Mouse (Mus musculus): ENCODE measurements at regions not wholly inside any gene's neighbourhood (a gene's known extent, or its start where the extent isn't known, plus 50 kb on each side); places are given as distances from the start of the nearest gene placed in this dataset.

DNA sequence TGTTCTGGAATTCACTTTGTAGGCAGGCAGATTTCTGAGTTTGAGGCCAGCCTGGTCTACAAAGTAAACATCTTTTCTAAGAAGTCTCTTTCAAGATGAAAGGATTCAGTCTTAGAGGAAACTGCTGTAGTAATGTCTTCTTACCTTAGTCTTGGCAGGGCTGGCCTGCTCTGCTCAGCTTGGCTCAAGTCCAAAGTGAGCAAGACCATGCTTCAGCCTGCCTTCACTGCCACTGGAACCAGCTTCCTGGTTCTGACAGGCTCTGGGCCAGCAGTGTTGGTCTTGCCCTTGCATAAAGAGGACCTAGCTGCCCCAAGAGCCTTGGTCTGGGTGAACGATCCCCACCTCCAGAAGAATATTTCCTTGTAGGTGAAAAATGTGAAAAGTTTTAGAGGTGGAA is 65.9 kb upstream of the Tab2 start:
- no peak overlapping the region for H3K9ac ChIP-seq (ENCODE audit: low read length)
- no peaks in the 10 kb centered on the region for H3K36me3 ChIP-seq (ENCODE audit: control insufficient read depth, insufficient read depth, low read length)

DNA sequence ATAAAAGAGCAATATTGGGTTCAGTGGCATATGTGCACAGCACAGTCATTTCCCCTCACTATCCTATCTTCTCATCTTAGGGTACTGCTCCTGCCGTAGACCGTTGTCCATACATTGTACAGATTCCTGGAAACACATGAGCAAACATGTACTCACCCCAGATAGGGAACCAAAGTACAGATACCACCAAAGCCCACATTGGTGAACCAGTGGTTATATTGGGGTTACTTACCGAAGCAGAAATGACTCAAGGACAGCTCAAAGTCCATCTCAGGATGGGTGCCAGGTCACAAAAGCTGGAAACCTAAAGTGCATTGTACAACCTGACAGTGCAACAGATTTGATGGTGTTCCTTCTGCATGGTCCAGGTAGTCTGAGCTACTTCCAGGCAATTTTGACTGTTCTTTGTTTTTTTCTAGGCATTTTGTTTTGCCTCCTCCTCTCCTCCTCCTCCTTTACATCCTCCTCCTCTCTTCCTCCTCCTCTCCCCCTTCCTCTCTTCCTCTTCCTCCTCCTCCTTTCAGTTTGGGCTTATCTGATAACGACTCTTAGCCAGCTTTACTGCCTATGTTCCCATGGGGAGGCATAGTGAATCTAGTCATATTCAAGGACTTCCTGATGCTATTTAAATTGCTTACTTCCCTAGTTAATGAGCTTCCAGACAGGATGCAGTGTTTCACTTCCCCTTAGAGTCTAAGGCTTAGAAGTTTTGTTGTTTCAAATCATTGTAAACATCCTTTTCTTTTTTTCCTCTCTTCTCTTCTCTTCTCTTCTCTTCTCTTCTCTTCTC is 65.1 kb upstream of the Tab2 start:
- H3K36me3 ChIP-seq (ENCODE audit: control insufficient read depth, insufficient read depth, low read length), result no peaks in the 10 kb centered on the region
- no peak overlapping the region for H3K4me2 ChIP-seq (ENCODE audit: low read depth, severe bottlenecking)
- no peaks in the 10 kb centered on the region for H3K4me1 ChIP-seq (ENCODE audit: control insufficient read depth, insufficient read depth, low read length)
- H3K27me3 ChIP-seq (ENCODE audit: control insufficient read depth, insufficient read depth, low read length), result no peaks in the 10 kb centered on the region
- no peak overlapping the region for H3K27ac ChIP-seq (replicated peaks; ENCODE audit: low read depth, low read length)
- DNase-seq (ENCODE audit: low spot score) (no peak), ATAC-seq (ENCODE audit: insufficient number of reproducible peaks, low FRiP score, low TSS enrichment, low read depth) (no peak)
- 66% methylated on average over 4 of the region's 4 CpGs for WGBS
- H3K9ac ChIP-seq (ENCODE audit: low read length), result no peak overlapping the region
- no peak overlapping the region for H3K4me3 ChIP-seq (ENCODE audit: low read depth, low read length)
- no peaks in the 10 kb centered on the region for H3K9me3 ChIP-seq (ENCODE audit: control insufficient read depth, low read length)

More for the DNA sequence above, 65.9 kb upstream of the Tab2 start:
- Histone ChIP-seq H3K4me2 (ENCODE audit: low read depth, severe bottlenecking) (no peak overlapping the region), H3K4me1 (ENCODE audit: control insufficient read depth, insufficient read depth, low read length) (0 out of 2 replicates have a peak, but pooled peaks cover 2% of the 10 kb centered on the region), H3K9me3 (ENCODE audit: control insufficient read depth, low read length) (no peaks in the 10 kb centered on the region), H3K27me3 (ENCODE audit: control insufficient read depth, insufficient read depth, low read length) (no peaks in the 10 kb centered on the region), H3K4me3 (ENCODE audit: low read depth, low read length) (no peak overlapping the region), H3K27ac (replicated peaks; ENCODE audit: low read depth, low read length) (no peak overlapping the region)
- DNase-seq (ENCODE audit: low spot score) (no peak), ATAC-seq (ENCODE audit: insufficient number of reproducible peaks, low FRiP score, low TSS enrichment, low read depth) (no peak)
- WGBS, result 65% methylated on average over 1 of the region's 1 CpGs

DNA sequence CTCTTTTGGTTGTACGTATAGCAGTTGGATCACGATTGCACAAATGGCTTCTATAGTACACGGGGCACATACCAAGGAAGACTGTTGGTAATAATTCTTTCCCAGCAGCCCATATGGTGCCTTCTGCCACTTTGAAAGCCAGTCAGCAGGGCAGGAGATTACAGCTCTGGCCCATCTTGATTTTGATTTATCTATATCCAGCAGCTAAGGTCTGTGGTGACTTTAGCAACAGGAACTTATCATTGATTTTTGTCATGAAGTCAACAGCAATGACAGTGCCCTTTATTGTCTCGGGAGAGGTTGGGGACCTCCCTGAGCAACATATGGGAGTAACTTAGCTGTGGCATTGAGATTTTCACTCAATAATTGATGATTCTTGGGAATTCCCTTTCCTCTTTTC is 64.1 kb upstream of the Tab2 start:
- ATAC-seq (ENCODE audit: insufficient number of reproducible peaks, low FRiP score, low TSS enrichment, low read depth) (no peak), DNase-seq (ENCODE audit: low spot score) (no peak)
- 80% methylated on average over 4 of the region's 4 CpGs for WGBS
- Histone ChIP-seq H3K36me3 (ENCODE audit: control insufficient read depth, insufficient read depth, low read length) (no peaks in the 10 kb centered on the region), H3K4me2 (ENCODE audit: low read depth, severe bottlenecking) (no peak overlapping the region), H3K9me3 (ENCODE audit: control insufficient read depth, low read length) (no peaks in the 10 kb centered on the region), H3K9ac (ENCODE audit: low read length) (no peak overlapping the region), H3K27me3 (ENCODE audit: control insufficient read depth, insufficient read depth, low read length) (no peaks in the 10 kb centered on the region), H3K4me3 (ENCODE audit: low read depth, low read length) (no peak overlapping the region), H3K4me1 (ENCODE audit: control insufficient read depth, insufficient read depth, low read length) (no peaks in the 10 kb centered on the region), H3K27ac (replicated peaks; ENCODE audit: low read depth, low read length) (no peak overlapping the region)

DNA sequence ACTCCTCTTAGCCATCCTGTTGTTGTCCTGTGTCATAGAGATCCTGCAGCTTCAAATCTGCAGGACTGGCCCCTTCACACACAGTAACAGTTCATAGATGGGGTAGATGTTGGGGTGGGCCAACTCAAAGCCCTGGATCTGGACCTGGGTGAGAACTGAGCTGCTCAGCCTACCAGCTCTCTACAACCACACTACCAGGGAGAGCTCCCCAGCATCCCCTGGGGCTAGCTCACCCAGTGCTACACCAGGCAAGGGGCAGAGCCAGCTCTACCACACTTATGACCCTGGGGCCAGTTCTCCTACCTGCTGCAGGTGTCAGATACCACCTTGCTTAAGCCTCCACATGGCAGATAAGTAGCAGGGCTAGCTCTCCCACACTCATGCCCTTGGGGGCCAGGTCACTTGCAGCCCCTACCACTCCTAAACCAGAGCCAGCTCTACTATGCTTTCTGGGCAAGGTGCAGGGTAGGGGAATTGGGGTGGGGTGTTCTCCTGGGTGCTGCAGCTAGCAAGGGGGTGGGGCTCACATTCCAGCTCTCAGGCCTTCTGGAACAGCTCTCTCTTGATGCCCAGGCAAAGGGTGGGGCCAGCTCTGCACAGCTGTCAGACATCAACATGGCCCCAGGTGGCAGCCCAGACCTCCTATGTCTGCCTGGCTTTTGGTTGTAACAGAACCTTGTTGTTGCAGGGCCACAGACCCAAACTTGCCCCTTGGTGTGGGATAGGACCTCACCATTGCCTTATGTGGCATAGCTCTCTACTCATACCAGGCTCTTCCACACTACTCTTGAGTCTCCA is 62.4 kb upstream of the Tab2 start:
- H3K36me3 ChIP-seq (ENCODE audit: control insufficient read depth, insufficient read depth, low read length), result no peaks in the 10 kb centered on the region
- no peak for ATAC-seq (ENCODE audit: insufficient number of reproducible peaks, low FRiP score, low TSS enrichment, low read depth)
- H3K4me1 ChIP-seq (ENCODE audit: control insufficient read depth, insufficient read depth, low read length), result no peaks in the 10 kb centered on the region
- no peak overlapping the region for H3K4me2 ChIP-seq (ENCODE audit: low read depth, severe bottlenecking)
- H3K4me3 ChIP-seq (ENCODE audit: low read depth, low read length), result no peak overlapping the region
- H3K9me3 ChIP-seq (ENCODE audit: control insufficient read depth, low read length), result no peaks in the 10 kb centered on the region
- no peaks in the 10 kb centered on the region for H3K27me3 ChIP-seq (ENCODE audit: control insufficient read depth, insufficient read depth, low read length)
- DNase-seq (ENCODE audit: low spot score), result no peak
- no peak overlapping the region for H3K27ac ChIP-seq (replicated peaks; ENCODE audit: low read depth, low read length)
- no peak overlapping the region for H3K9ac ChIP-seq (ENCODE audit: low read length)

DNA sequence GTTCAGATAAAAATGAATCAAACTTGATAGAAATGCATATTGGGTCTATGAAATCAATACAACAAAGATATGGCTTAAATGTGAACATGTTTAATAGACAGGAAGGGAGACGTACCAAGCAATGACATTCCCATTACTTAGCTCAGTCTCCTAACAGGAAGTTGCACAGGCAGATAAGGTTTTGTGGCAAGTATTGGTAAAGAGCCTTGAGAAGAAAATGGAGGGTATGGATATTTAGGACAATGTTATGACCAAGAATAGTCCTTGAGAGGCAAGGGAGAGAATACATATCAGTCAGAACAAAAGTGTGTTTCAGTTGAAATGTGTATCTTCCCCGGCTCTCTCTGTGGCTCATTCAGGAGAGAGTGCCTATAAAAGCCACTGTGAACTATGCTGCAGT is 60.7 kb upstream of the Tab2 start:
- Histone ChIP-seq H3K9ac (ENCODE audit: low read length) (no peak overlapping the region), H3K27ac (replicated peaks; ENCODE audit: low read depth, low read length) (no peak overlapping the region), H3K4me1 (ENCODE audit: control insufficient read depth, insufficient read depth, low read length) (no peaks in the 10 kb centered on the region), H3K9me3 (ENCODE audit: control insufficient read depth, low read length) (no peaks in the 10 kb centered on the region), H3K4me2 (ENCODE audit: low read depth, severe bottlenecking) (no peak overlapping the region), H3K27me3 (ENCODE audit: control insufficient read depth, insufficient read depth, low read length) (no peaks in the 10 kb centered on the region), H3K36me3 (ENCODE audit: control insufficient read depth, insufficient read depth, low read length) (no peaks in the 10 kb centered on the region), H3K4me3 (ENCODE audit: low read depth, low read length) (no peak overlapping the region)
- ATAC-seq (ENCODE audit: insufficient number of reproducible peaks, low FRiP score, low TSS enrichment, low read depth), result no peak
- no peak for DNase-seq (ENCODE audit: low spot score)
- WGBS, result 88% methylated on average over 2 of the region's 2 CpGs

DNA sequence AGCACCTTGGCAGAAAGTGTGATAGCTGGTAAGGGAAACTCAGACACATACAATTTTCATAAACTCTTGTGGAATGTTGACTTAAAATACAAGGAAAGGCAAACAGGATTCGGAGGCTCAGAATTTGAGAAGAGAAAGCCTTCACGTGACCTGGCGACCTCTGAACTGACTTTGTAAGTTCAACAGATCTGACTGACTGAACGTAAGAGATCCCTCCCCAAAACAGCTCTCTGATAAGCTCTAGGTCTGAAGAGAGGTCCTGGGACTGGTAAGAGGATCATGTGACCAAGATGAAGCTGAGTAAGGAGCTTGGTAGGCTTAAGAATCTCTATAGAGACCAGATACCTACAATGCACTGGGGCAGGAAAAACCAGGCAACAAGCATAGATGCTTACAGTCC is 55.7 kb upstream of the Tab2 start:
- no peaks in the 10 kb centered on the region for H3K9me3 ChIP-seq (ENCODE audit: control insufficient read depth, low read length)
- H3K27ac ChIP-seq (replicated peaks; ENCODE audit: low read depth, low read length), result no peak overlapping the region
- H3K36me3 ChIP-seq (ENCODE audit: control insufficient read depth, insufficient read depth, low read length), result no peaks in the 10 kb centered on the region
- no peak overlapping the region for H3K4me2 ChIP-seq (ENCODE audit: low read depth, severe bottlenecking)
- 70% methylated on average over 4 of the region's 4 CpGs for WGBS
- H3K4me3 ChIP-seq (ENCODE audit: low read depth, low read length), result no peak overlapping the region
- DNase-seq (ENCODE audit: low spot score), result no peak
- H3K9ac ChIP-seq (ENCODE audit: low read length), result no peak overlapping the region
- H3K27me3 ChIP-seq (ENCODE audit: control insufficient read depth, insufficient read depth, low read length), result no peaks in the 10 kb centered on the region
- ATAC-seq (ENCODE audit: insufficient number of reproducible peaks, low FRiP score, low TSS enrichment, low read depth), result no peak
- no peaks in the 10 kb centered on the region; the same call in 1 of the 2 replicates for H3K4me1 ChIP-seq (ENCODE audit: control insufficient read depth, insufficient read depth, low read length)

DNA sequence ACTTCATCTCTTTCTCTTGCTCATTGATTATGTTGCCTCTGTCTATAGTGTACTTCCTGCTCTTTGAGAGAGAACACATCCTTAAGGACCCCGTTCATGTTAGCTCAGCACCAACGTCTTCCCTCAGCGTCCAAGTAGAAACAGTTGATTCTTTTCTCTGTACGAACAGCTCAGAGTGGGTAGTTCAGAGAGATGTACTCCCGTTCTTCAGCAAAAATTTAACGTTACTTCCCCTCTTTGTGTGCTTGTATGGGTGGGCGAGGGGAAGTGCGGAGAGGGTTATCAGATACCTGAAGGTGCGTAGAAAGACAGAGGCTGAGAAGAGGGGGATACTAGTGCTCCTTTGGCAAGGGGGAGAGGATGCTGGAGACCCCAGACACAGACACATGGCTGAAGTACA is 55.1 kb upstream of the Tab2 start:
- Histone ChIP-seq H3K27me3 (ENCODE audit: control insufficient read depth, insufficient read depth, low read length) (no peaks in the 10 kb centered on the region), H3K9ac (ENCODE audit: low read length) (no peak overlapping the region)
- 90% methylated on average over 9 of the region's 9 CpGs for WGBS

DNA sequence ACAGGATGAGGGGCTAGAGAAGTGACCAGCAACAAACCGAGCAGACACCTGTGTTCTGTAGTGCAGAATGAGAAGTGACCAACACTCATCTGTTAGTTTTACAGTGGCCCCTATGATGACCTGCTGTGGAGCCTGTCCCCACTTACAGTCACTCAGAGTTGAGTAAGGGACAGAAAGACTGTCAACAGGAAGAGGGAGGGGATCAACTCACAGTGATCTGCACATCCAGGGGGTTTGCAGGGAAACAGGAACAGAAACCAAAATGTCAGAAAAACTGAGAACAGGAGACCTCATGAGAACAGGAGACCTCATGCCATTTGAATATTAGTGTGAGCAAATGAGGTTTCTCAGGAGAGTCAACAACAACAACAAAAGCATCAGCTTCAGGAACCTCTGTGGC is 53.8 kb upstream of the Tab2 start:
- no peak overlapping the region for H3K27ac ChIP-seq (replicated peaks; ENCODE audit: low read depth, low read length)
- H3K4me1 ChIP-seq (ENCODE audit: control insufficient read depth, insufficient read depth, low read length), result no peaks in the 10 kb centered on the region; the same call in 1 of the 2 replicates
- H3K9ac ChIP-seq (ENCODE audit: low read length), result no peak overlapping the region
- H3K9me3 ChIP-seq (ENCODE audit: control insufficient read depth, low read length), result no peaks in the 10 kb centered on the region
- no peak overlapping the region for H3K4me2 ChIP-seq (ENCODE audit: low read depth, severe bottlenecking)
- DNase-seq (ENCODE audit: low spot score) (no peak), ATAC-seq (ENCODE audit: insufficient number of reproducible peaks, low FRiP score, low TSS enrichment, low read depth) (no peak)
- no peaks in the 10 kb centered on the region for H3K27me3 ChIP-seq (ENCODE audit: control insufficient read depth, insufficient read depth, low read length)
- no peaks in the 10 kb centered on the region for H3K36me3 ChIP-seq (ENCODE audit: control insufficient read depth, insufficient read depth, low read length)
- WGBS, result 90% methylated on average over 1 of the region's 1 CpGs
- no peak overlapping the region for H3K4me3 ChIP-seq (ENCODE audit: low read depth, low read length)

More for the DNA sequence above, 55.1 kb upstream of the Tab2 start:
- no peaks in the 10 kb centered on the region; the same call in 1 of the 2 replicates for H3K4me1 ChIP-seq (ENCODE audit: control insufficient read depth, insufficient read depth, low read length)
- ATAC-seq (ENCODE audit: insufficient number of reproducible peaks, low FRiP score, low TSS enrichment, low read depth) (no peak), DNase-seq (ENCODE audit: low spot score) (no peak)
- H3K4me3 ChIP-seq (ENCODE audit: low read depth, low read length), result no peak overlapping the region
- H3K36me3 ChIP-seq (ENCODE audit: control insufficient read depth, insufficient read depth, low read length), result no peaks in the 10 kb centered on the region
- no peak overlapping the region for H3K4me2 ChIP-seq (ENCODE audit: low read depth, severe bottlenecking)
- no peak overlapping the region for H3K27ac ChIP-seq (replicated peaks; ENCODE audit: low read depth, low read length)
- no peaks in the 10 kb centered on the region for H3K9me3 ChIP-seq (ENCODE audit: control insufficient read depth, low read length)

Measured in limb, embryonic 11.5 days (tissue).